Mouse (Mus musculus) right cerebral cortex, postnatal 25 days (tissue): ENCODE measurements around the gene Nanog.
"Not testable (repeated sequence)": the region's sequence is repeated elsewhere in the genome, so short reads cannot be mapped to it uniquely, and the experiment has no call there.

Source experiments
- DNase-seq: peaks from one replicate; pipeline ENCODE4 v3.0.0; 2022

Nanog gene

GRCm38 (mm10) chr6:122707036-122707800 is at the start of gene Nanog:
Gene Nanog, plus strand, starts transcription at chr6:122707489.
- DNase-seq: no peak

- DNase-seq: no peak
Measured at GRCm38 (mm10) chr6:122657630-122658029, 49.7 kb upstream of the Nanog start.

- no peak for DNase-seq
Measured at GRCm38 (mm10) chr6:122659567-122659966, 47.7 kb upstream of the Nanog start.

GRCm38 (mm10) chr6:122660601-122661379 is 46.5 kb upstream of the Nanog start:
- DNase-seq: peak; percentile 56

GRCm38 (mm10) chr6:122662551-122663264 is 44.6 kb upstream of the Nanog start:
- DNase-seq: no peak

GRCm38 (mm10) chr6:122663596-122664206 is 43.6 kb upstream of the Nanog start:
- DNase-seq: no peak

GRCm38 (mm10) chr6:122665866-122666265 is 41.4 kb upstream of the Nanog start:
- no peak for DNase-seq

- DNase-seq: no peak
Measured at GRCm38 (mm10) chr6:122667715-122668114, 39.6 kb upstream of the Nanog start.

GRCm38 (mm10) chr6:122668823-122669222 is 38.5 kb upstream of the Nanog start:
- no peak for DNase-seq

- DNase-seq: peak; percentile 93
Measured at GRCm38 (mm10) chr6:122669406-122670200, 37.7 kb upstream of the Nanog start.

- DNase-seq: peak; percentile 10
Measured at GRCm38 (mm10) chr6:122670201-122670551, 37.1 kb upstream of the Nanog start.

GRCm38 (mm10) chr6:122670841-122671240 is 36.4 kb upstream of the Nanog start:
- no peak for DNase-seq

GRCm38 (mm10) chr6:122672746-122673145 is 34.5 kb upstream of the Nanog start:
- no peak for DNase-seq

GRCm38 (mm10) chr6:122682646-122683045 is 24.6 kb upstream of the Nanog start:
- DNase-seq: peak; percentile 70

GRCm38 (mm10) chr6:122686709-122687108 is 20.6 kb upstream of the Nanog start:
- DNase-seq: no peak

GRCm38 (mm10) chr6:122689411-122690055 is 17.8 kb upstream of the Nanog start:
- DNase-seq: no peak

GRCm38 (mm10) chr6:122690082-122690481 is 17.2 kb upstream of the Nanog start:
- DNase-seq: no peak

- DNase-seq: no peak
Measured at GRCm38 (mm10) chr6:122695398-122695797, 11.9 kb upstream of the Nanog start.

- not testable (repeated sequence) for DNase-seq
Measured at GRCm38 (mm10) chr6:122699628-122700027, 7.7 kb upstream of the Nanog start.

GRCm38 (mm10) chr6:122701816-122702215 is 5.5 kb upstream of the Nanog start:
- DNase-seq: no peak

GRCm38 (mm10) chr6:122702480-122703124 is 4.7 kb upstream of the Nanog start:
- DNase-seq: no peak
